Mouse (Mus musculus): Measurements from ENCODE around the gene Gpat3.

- no peak for TF ChIP-seq CTCF (IDR thresholded peaks at IDR 0.05; ENCODE audit: borderline replicate concordance, extremely low read depth, insufficient read depth, insufficient read length)
- no peak for TF ChIP-seq POLR2A (IDR thresholded peaks at IDR 0.05; ENCODE audit: borderline replicate concordance, extremely low read depth, insufficient read depth, insufficient read length, poor library complexity, severe bottlenecking)
Measured at GRCm38 (mm10) chr5:100874721-100875120, 29.2 kb downstream of the Gpat3 start.

Data from brain, embryonic 14.5 days (tissue).